In genomic region chr4:155563400-155564231, GRCm38 (mm10) we compare ENCODE assay signal across 8 mouse cellular contexts. TPM values are rescaled to one million over a fixed set of nuclear protein-coding genes. Genes with fewer than 3 reads are reported as not detected.
A peak's percentile ranks its signal among the peaks of the same experiment; 100 is the strongest.
DNase-seq lines count a peak whose midpoint lies in the region; ATAC-seq lines count a peak whose summit lies in the region.

No protein-coding gene starts in this region.

- DNase-seq in T-cell, adult 2 months (ENCODE audit: low spot score), result peak; percentile 97
- peak; percentile 92 to 94 for DNase-seq in cerebellum, postnatal 36 days
- DNase-seq in frontal cortex, postnatal 36 days (ENCODE audit: low spot score in 2 of 2), result peak; percentile 90 to 94
- peak; percentile 90 for DNase-seq in left cerebral cortex, adult 11 months (ENCODE audit: low spot score)
- DNase-seq in lung, postnatal 4 days, result peak; percentile 97 to 98
- DNase-seq in retina, postnatal 7 days (ENCODE audit: low read depth, low spot score), result peak; percentile 93
- DNase-seq in urinary bladder, adult 2 months (ENCODE audit: low spot score), result peak; percentile 95

- peak overlapping the region; percentile 81 for H3K9ac ChIP-seq in hindbrain, embryonic 15.5 days

- H3K4me1 ChIP-seq in hindbrain, embryonic 15.5 days (replicated peaks), result peaks cover 36% of the 10 kb centered on the region

- peak overlapping the region; percentile 92 for H3K27ac ChIP-seq in hindbrain, embryonic 15.5 days (replicated peaks)

- peaks cover 25% of the 10 kb centered on the region for H3K36me3 ChIP-seq in hindbrain, embryonic 15.5 days

- peak overlapping the region; percentile 88 for H3K4me2 ChIP-seq in hindbrain, embryonic 15.5 days

- peak overlapping the region; percentile 85 for H3K4me3 ChIP-seq in hindbrain, embryonic 15.5 days

- no peaks in the 10 kb centered on the region for H3K9me3 ChIP-seq in hindbrain, embryonic 15.5 days

- under 1% methylated on average over 68 of the region's 69 CpGs for WGBS in hindbrain, embryonic 15.5 days

- ATAC-seq in hindbrain, embryonic 15.5 days (ENCODE audit: low FRiP score, low read depth), result peak; percentile 97

- no peaks in the 10 kb centered on the region for H3K27me3 ChIP-seq in hindbrain, embryonic 15.5 days

RNA-seq across cellular contexts. Expression of gene Nadk, which starts 1.4 kb away (rescaled TPM):
- polyA plus RNA-seq in hindbrain, embryonic 15.5 days (2015; fragmentation: Nextera tagmentation; extraction: Ambion mirVana), result 80.6 and 85.9 TPM in 2 replicates
- polyA plus RNA-seq in urinary bladder, adult 2 months (2012; rRNA removed), result 110 and 118 TPM in 2 replicates

RNA-seq across cellular contexts. Expression of gene Slc35e2, which starts 37.6 kb away (rescaled TPM):
- 14.6 and 16.3 TPM in 2 replicates for polyA plus RNA-seq in hindbrain, embryonic 15.5 days (2015; fragmentation: Nextera tagmentation; extraction: Ambion mirVana)
- polyA plus RNA-seq in urinary bladder, adult 2 months (2012; rRNA removed), result 6.1 and 7.8 TPM in 2 replicates

Comparison
In these comparisons a context has a peak if more than half of its experiments do, and no peak if none do; other contexts are left out.
1. Peak in every context shown above with its lines: DNase-seq, ATAC-seq, H3K4me3 ChIP-seq and H3K27ac ChIP-seq.